ENCODE assay signal across 27 mouse cellular contexts in genomic region chr16:88941106-88941505, GRCm38 (mm10). TPM values are rescaled to one million over a fixed set of nuclear protein-coding genes. Genes with fewer than 3 reads are reported as not detected.
DNase-seq lines count a peak whose midpoint lies in the region; ATAC-seq and TF ChIP-seq lines count a peak whose summit lies in the region.
"Had no signal": no experiment of that assay in that cellular context is flagged by ENCODE, and none has a peak within 500 bp of the region (broad histone marks: within the 10 kb centered on the region; RNA-seq: fewer than 3 reads in every experiment).

No protein-coding gene starts in this region.

- no peak overlapping the region for H3K4me2 ChIP-seq in forebrain, embryonic 13.5 days
- no peak overlapping the region for H3K4me2 ChIP-seq in hindbrain, postnatal 0 days (ENCODE audit: low read depth, low read length)
- H3K4me2 ChIP-seq in hindbrain, embryonic 14.5 days (replicated peaks), result no peak overlapping the region
- H3K4me2 ChIP-seq in intestine, postnatal 0 days (replicated peaks; ENCODE audit: low read depth), result no peak overlapping the region
- H3K4me2 ChIP-seq: embryonic facial prominence, embryonic 12.5 days; hindbrain, embryonic 13.5 days had no signal

- H3K27ac ChIP-seq in forebrain, embryonic 13.5 days, result no peak overlapping the region
- no peak overlapping the region for H3K27ac ChIP-seq in forebrain, embryonic 10.5 days
- H3K27ac ChIP-seq in hindbrain, postnatal 0 days, result no peak overlapping the region
- H3K27ac ChIP-seq in hindbrain, embryonic 14.5 days, result no peak overlapping the region
- no peak overlapping the region for H3K27ac ChIP-seq in intestine, postnatal 0 days (ENCODE audit: low read depth, low read length)
- H3K27ac ChIP-seq: embryonic facial prominence, embryonic 12.5 days; heart, embryonic 10.5 days; hindbrain, embryonic 13.5 days had no signal

- no peak for DNase-seq in forebrain, embryonic 10.5 days (ENCODE audit: extremely low spot score, low spot score)
- DNase-seq in hindbrain, postnatal 0 days (ENCODE audit: low spot score), result peak; percentile 27
- DNase-seq in hindbrain, embryonic 14.5 days (ENCODE audit: low spot score), result no peak
- DNase-seq in brain, adult 2 months (ENCODE audit: low read depth, low spot score), result peak; percentile 1
- peak; percentile 3 for DNase-seq in brain, embryonic 18.5 days (ENCODE audit: low read depth, low spot score)
- DNase-seq: adrenal gland, postnatal 14 days; cerebellum, adult 11 months; cerebellum, adult 9-11 months; gastrocnemius, postnatal 10 days; heart, adult 18-20 months; heart, postnatal 10 days; heart, postnatal 4 days; kidney, adult 11 months; kidney, adult 9 months had no signal

- H3K4me1 ChIP-seq in forebrain, embryonic 13.5 days, result no peaks in the 10 kb centered on the region
- H3K4me1 ChIP-seq in forebrain, embryonic 10.5 days, result no peaks in the 10 kb centered on the region
- H3K4me1 ChIP-seq in hindbrain, postnatal 0 days (ENCODE audit: insufficient read depth, low read length), result no peaks in the 10 kb centered on the region
- no peaks in the 10 kb centered on the region for H3K4me1 ChIP-seq in hindbrain, embryonic 14.5 days (replicated peaks; ENCODE audit: control insufficient read depth, insufficient read depth, low read length)
- no peaks in the 10 kb centered on the region for H3K4me1 ChIP-seq in intestine, postnatal 0 days (replicated peaks; ENCODE audit: control insufficient read depth, insufficient read depth, low read length)
- H3K4me1 ChIP-seq: embryonic facial prominence, embryonic 12.5 days; heart, embryonic 10.5 days; hindbrain, embryonic 13.5 days had no signal

- H3K36me3 ChIP-seq in forebrain, embryonic 13.5 days (ENCODE audit: poor library complexity, severe bottlenecking), result no peaks in the 10 kb centered on the region
- no peaks in the 10 kb centered on the region for H3K36me3 ChIP-seq in forebrain, embryonic 10.5 days (replicated peaks)
- no peaks in the 10 kb centered on the region for H3K36me3 ChIP-seq in hindbrain, postnatal 0 days (ENCODE audit: insufficient read depth, low read length)
- H3K36me3 ChIP-seq in hindbrain, embryonic 14.5 days (replicated peaks; ENCODE audit: control insufficient read depth, insufficient read depth), result no peaks in the 10 kb centered on the region
- H3K36me3 ChIP-seq in intestine, postnatal 0 days (ENCODE audit: control insufficient read depth, insufficient read depth), result no peaks in the 10 kb centered on the region
- H3K36me3 ChIP-seq: embryonic facial prominence, embryonic 12.5 days; heart, embryonic 10.5 days; hindbrain, embryonic 13.5 days had no signal

- no peaks in the 10 kb centered on the region for H3K27me3 ChIP-seq in forebrain, embryonic 13.5 days
- no peaks in the 10 kb centered on the region for H3K27me3 ChIP-seq in forebrain, embryonic 10.5 days (ENCODE audit: poor library complexity, severe bottlenecking)
- H3K27me3 ChIP-seq in hindbrain, postnatal 0 days (ENCODE audit: insufficient read depth, low read length), result no peaks in the 10 kb centered on the region
- H3K27me3 ChIP-seq in hindbrain, embryonic 14.5 days (ENCODE audit: control insufficient read depth, insufficient read depth, low read length), result no peaks in the 10 kb centered on the region
- no peaks in the 10 kb centered on the region for H3K27me3 ChIP-seq in intestine, postnatal 0 days (replicated peaks; ENCODE audit: control insufficient read depth, insufficient read depth, low read length)
- H3K27me3 ChIP-seq: CH12.LX; embryonic facial prominence, embryonic 12.5 days; hindbrain, embryonic 13.5 days; Patski had no signal

- H3K9ac ChIP-seq in forebrain, embryonic 13.5 days, result no peak overlapping the region
- no peak overlapping the region for H3K9ac ChIP-seq in hindbrain, postnatal 0 days (replicated peaks; ENCODE audit: low read length)
- H3K9ac ChIP-seq in hindbrain, embryonic 14.5 days, result no peak overlapping the region
- H3K9ac ChIP-seq in intestine, postnatal 0 days (ENCODE audit: low read depth, low read length), result no peak overlapping the region
- H3K9ac ChIP-seq: embryonic facial prominence, embryonic 12.5 days; hindbrain, embryonic 13.5 days had no signal

- WGBS in forebrain, embryonic 13.5 days, result 76% methylated on average over 6 of the region's 6 CpGs
- 82% methylated on average over 6 of the region's 6 CpGs for WGBS in forebrain, embryonic 10.5 days
- WGBS in hindbrain, postnatal 0 days, result 58% methylated on average over 6 of the region's 6 CpGs
- WGBS in hindbrain, embryonic 14.5 days, result 81% methylated on average over 6 of the region's 6 CpGs
- 87% methylated on average over 6 of the region's 6 CpGs for WGBS in intestine, postnatal 0 days

- ATAC-seq in forebrain, embryonic 13.5 days, result 0 out of 2 replicates have a peak, but pooled peaks have one; percentile 45
- ATAC-seq in hindbrain, postnatal 0 days, result no peak
- no peak for ATAC-seq in hindbrain, embryonic 14.5 days (ENCODE audit: low FRiP score)
- ATAC-seq in intestine, postnatal 0 days, result no peak
- ATAC-seq: activated CD4-positive, CD25-positive, alpha-beta regulatory T cell, adult 4 months; inflammation-experienced regulatory T-cells, adult 6 months; Patski had no signal

- H3K4me3 ChIP-seq in forebrain, embryonic 13.5 days, result no peak overlapping the region
- no peak overlapping the region for H3K4me3 ChIP-seq in forebrain, embryonic 10.5 days
- H3K4me3 ChIP-seq in hindbrain, postnatal 0 days (ENCODE audit: low read length), result no peak overlapping the region
- H3K4me3 ChIP-seq in hindbrain, embryonic 14.5 days (replicated peaks; ENCODE audit: low read length), result no peak overlapping the region
- no peak overlapping the region for H3K4me3 ChIP-seq in intestine, postnatal 0 days (ENCODE audit: low read depth, low read length)
- H3K4me3 ChIP-seq: embryonic facial prominence, embryonic 12.5 days; heart, embryonic 10.5 days; hindbrain, embryonic 13.5 days had no signal

- peak; percentile 12; the same call in 1 of the 2 replicates for TF ChIP-seq CTCF in hindbrain, postnatal 0 days (IDR thresholded peaks at IDR 0.05; ENCODE audit: low read depth)
- TF ChIP-seq CTCF in intestine, postnatal 0 days (IDR thresholded peaks at IDR 0.05; ENCODE audit: low read depth), result no peak

- H3K9me3 ChIP-seq in forebrain, embryonic 13.5 days (replicated peaks), result no peaks in the 10 kb centered on the region
- H3K9me3 ChIP-seq in forebrain, embryonic 10.5 days, result no peaks in the 10 kb centered on the region
- no peaks in the 10 kb centered on the region for H3K9me3 ChIP-seq in hindbrain, postnatal 0 days (ENCODE audit: low read length)
- no peaks in the 10 kb centered on the region for H3K9me3 ChIP-seq in hindbrain, embryonic 14.5 days (ENCODE audit: control insufficient read depth, low read length)
- no peaks in the 10 kb centered on the region for H3K9me3 ChIP-seq in intestine, postnatal 0 days (ENCODE audit: control insufficient read depth)
- H3K9me3 ChIP-seq: embryonic facial prominence, embryonic 12.5 days; heart, embryonic 10.5 days; hindbrain, embryonic 13.5 days had no signal

RNA-seq across cellular contexts. Expression of gene Krtap19-9b, which starts 9.0 kb away (rescaled TPM):
- polyA plus RNA-seq in forebrain, embryonic 13.5 days (2015; fragmentation: Nextera tagmentation; extraction: Ambion mirVana), result not detected in 2 replicates
- not detected in 2 replicates for polyA plus RNA-seq in forebrain, embryonic 10.5 days (2016; fragmentation: Nextera tagmentation; extraction: Ambion mirVana)
- total RNA-seq in hindbrain, postnatal 0 days (2014; rRNA removed), result not detected in 2 replicates
- polyA plus RNA-seq in hindbrain, postnatal 0 days (2015; fragmentation: Nextera tagmentation; extraction: Ambion mirVana), result not detected in 2 replicates
- not detected in 2 replicates for polyA plus RNA-seq in hindbrain, embryonic 14.5 days (2014; fragmentation: Nextera tagmentation; extraction: Ambion mirVana)
- not detected in 2 replicates for polyA plus RNA-seq in intestine, postnatal 0 days (2015; fragmentation: Nextera tagmentation; extraction: Ambion mirVana)
- total RNA-seq: adrenal gland, adult 18-20 months; adrenal gland, postnatal 14 days; CH12.LX; common myeloid progenitor, adult 5-6 weeks; gastrocnemius, postnatal 10 days; gastrocnemius, postnatal 4 days; heart, adult 18-20 months; heart, postnatal 10 days; heart, postnatal 4 days had no signal
- polyA plus RNA-seq: activated CD4-positive, CD25-positive, alpha-beta regulatory T cell, adult 4 months; embryonic facial prominence, embryonic 12.5 days; heart, embryonic 10.5 days; heart, embryonic 14.5 days; hindbrain, embryonic 13.5 days; inflammation-experienced regulatory T-cells, adult 6 months; Patski had no signal

RNA-seq across cellular contexts. Expression of gene Krtap16-3, which starts 21.6 kb away (rescaled TPM):
- not detected in 2 replicates for polyA plus RNA-seq in forebrain, embryonic 13.5 days (2015; fragmentation: Nextera tagmentation; extraction: Ambion mirVana)
- polyA plus RNA-seq in forebrain, embryonic 10.5 days (2016; fragmentation: Nextera tagmentation; extraction: Ambion mirVana), result not detected in 2 replicates
- total RNA-seq in hindbrain, postnatal 0 days (2014; rRNA removed), result not detected in 2 replicates
- not detected in 2 replicates for polyA plus RNA-seq in hindbrain, postnatal 0 days (2015; fragmentation: Nextera tagmentation; extraction: Ambion mirVana)
- not detected in 2 replicates for polyA plus RNA-seq in hindbrain, embryonic 14.5 days (2014; fragmentation: Nextera tagmentation; extraction: Ambion mirVana)
- polyA plus RNA-seq in intestine, postnatal 0 days (2015; fragmentation: Nextera tagmentation; extraction: Ambion mirVana), result not detected in 2 replicates
- total RNA-seq: adrenal gland, adult 18-20 months; adrenal gland, postnatal 14 days; CH12.LX; common myeloid progenitor, adult 5-6 weeks; gastrocnemius, postnatal 10 days; gastrocnemius, postnatal 4 days; heart, adult 18-20 months; heart, postnatal 10 days; heart, postnatal 4 days had no signal
- polyA plus RNA-seq: activated CD4-positive, CD25-positive, alpha-beta regulatory T cell, adult 4 months; embryonic facial prominence, embryonic 12.5 days; heart, embryonic 10.5 days; heart, embryonic 14.5 days; hindbrain, embryonic 13.5 days; inflammation-experienced regulatory T-cells, adult 6 months; Patski had no signal

RNA-seq across cellular contexts. Expression of gene Krtap19-5, which starts 44.8 kb away (rescaled TPM):
- not detected in 2 replicates for polyA plus RNA-seq in forebrain, embryonic 13.5 days (2015; fragmentation: Nextera tagmentation; extraction: Ambion mirVana)
- polyA plus RNA-seq in forebrain, embryonic 10.5 days (2016; fragmentation: Nextera tagmentation; extraction: Ambion mirVana), result not detected in 2 replicates
- total RNA-seq in hindbrain, postnatal 0 days (2014; rRNA removed), result not detected in 2 replicates
- polyA plus RNA-seq in hindbrain, postnatal 0 days (2015; fragmentation: Nextera tagmentation; extraction: Ambion mirVana), result not detected in 2 replicates
- polyA plus RNA-seq in hindbrain, embryonic 14.5 days (2014; fragmentation: Nextera tagmentation; extraction: Ambion mirVana), result not detected in 2 replicates
- polyA plus RNA-seq in intestine, postnatal 0 days (2015; fragmentation: Nextera tagmentation; extraction: Ambion mirVana), result not detected in 2 replicates
- total RNA-seq: adrenal gland, adult 18-20 months; adrenal gland, postnatal 14 days; CH12.LX; common myeloid progenitor, adult 5-6 weeks; gastrocnemius, postnatal 10 days; gastrocnemius, postnatal 4 days; heart, adult 18-20 months; heart, postnatal 10 days; heart, postnatal 4 days had no signal
- polyA plus RNA-seq: activated CD4-positive, CD25-positive, alpha-beta regulatory T cell, adult 4 months; embryonic facial prominence, embryonic 12.5 days; heart, embryonic 10.5 days; heart, embryonic 14.5 days; hindbrain, embryonic 13.5 days; inflammation-experienced regulatory T-cells, adult 6 months; Patski had no signal

RNA-seq across cellular contexts. Expression of gene Krtap19-4, which starts 56.2 kb away (rescaled TPM):
- not detected in 2 replicates for polyA plus RNA-seq in forebrain, embryonic 13.5 days (2015; fragmentation: Nextera tagmentation; extraction: Ambion mirVana)
- polyA plus RNA-seq in forebrain, embryonic 10.5 days (2016; fragmentation: Nextera tagmentation; extraction: Ambion mirVana), result not detected in 2 replicates
- not detected in 2 replicates for total RNA-seq in hindbrain, postnatal 0 days (2014; rRNA removed)
- not detected in 2 replicates for polyA plus RNA-seq in hindbrain, postnatal 0 days (2015; fragmentation: Nextera tagmentation; extraction: Ambion mirVana)
- not detected in 2 replicates for polyA plus RNA-seq in hindbrain, embryonic 14.5 days (2014; fragmentation: Nextera tagmentation; extraction: Ambion mirVana)
- not detected in 2 replicates for polyA plus RNA-seq in intestine, postnatal 0 days (2015; fragmentation: Nextera tagmentation; extraction: Ambion mirVana)
- total RNA-seq: adrenal gland, adult 18-20 months; adrenal gland, postnatal 14 days; CH12.LX; common myeloid progenitor, adult 5-6 weeks; gastrocnemius, postnatal 10 days; gastrocnemius, postnatal 4 days; heart, adult 18-20 months; heart, postnatal 10 days; heart, postnatal 4 days had no signal
- polyA plus RNA-seq: activated CD4-positive, CD25-positive, alpha-beta regulatory T cell, adult 4 months; embryonic facial prominence, embryonic 12.5 days; heart, embryonic 10.5 days; heart, embryonic 14.5 days; hindbrain, embryonic 13.5 days; inflammation-experienced regulatory T-cells, adult 6 months; Patski had no signal

Comparison
In these comparisons a context has a peak if more than half of its experiments do, and no peak if none do; other contexts are left out.
1. DNase-seq: peak in hindbrain, postnatal 0 days (single experiment), brain, adult 2 months (single experiment) and brain, embryonic 18.5 days (single experiment); none in forebrain, embryonic 10.5 days (single experiment) and hindbrain, embryonic 14.5 days (single experiment).